Mouse (Mus musculus): ENCODE measurements around the gene 1700023F06Rik.

1700023F06Rik gene

DNA sequence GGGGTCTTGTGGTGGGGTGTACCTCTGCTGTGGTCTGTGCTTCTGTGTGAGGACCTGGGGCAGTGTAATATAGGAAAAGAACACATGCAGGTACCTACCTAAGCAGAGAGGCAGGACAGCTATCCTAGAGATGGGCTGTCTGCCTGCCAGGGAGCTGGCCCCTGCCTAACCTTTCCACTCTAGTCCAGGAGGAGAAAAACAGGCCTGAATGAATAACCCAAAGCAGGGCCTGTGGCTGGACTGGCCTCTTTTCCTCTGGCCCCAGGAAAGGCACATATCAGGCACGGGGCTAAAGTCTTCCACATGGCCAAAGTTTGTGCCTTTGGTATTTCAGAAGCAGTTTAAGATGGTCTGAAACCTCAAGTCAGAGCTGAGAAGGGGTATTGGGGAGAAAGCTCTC is 27.9 kb downstream of the 1700023F06Rik start:
- DNase-seq = no peak

DNA sequence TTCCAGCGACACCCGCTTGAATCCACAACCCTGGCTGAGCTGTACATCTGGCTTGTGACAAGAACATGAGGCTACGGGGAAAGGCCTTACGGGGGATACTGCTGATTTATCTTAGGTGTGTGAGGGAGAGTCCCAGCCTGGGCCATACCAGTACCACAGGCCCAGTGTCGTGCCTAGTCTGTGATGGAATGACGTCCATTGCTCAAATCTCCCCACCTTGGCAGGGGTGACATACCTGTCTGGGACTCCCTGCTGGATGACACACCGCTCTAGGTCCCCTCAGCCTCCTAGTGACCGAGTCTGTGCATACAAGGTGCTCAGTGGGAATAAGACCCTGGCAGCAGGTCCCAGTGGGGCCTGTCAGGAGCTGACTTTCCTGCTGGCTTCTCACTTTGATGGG is 29.6 kb downstream of the 1700023F06Rik start:
- no peak for DNase-seq

DNA sequence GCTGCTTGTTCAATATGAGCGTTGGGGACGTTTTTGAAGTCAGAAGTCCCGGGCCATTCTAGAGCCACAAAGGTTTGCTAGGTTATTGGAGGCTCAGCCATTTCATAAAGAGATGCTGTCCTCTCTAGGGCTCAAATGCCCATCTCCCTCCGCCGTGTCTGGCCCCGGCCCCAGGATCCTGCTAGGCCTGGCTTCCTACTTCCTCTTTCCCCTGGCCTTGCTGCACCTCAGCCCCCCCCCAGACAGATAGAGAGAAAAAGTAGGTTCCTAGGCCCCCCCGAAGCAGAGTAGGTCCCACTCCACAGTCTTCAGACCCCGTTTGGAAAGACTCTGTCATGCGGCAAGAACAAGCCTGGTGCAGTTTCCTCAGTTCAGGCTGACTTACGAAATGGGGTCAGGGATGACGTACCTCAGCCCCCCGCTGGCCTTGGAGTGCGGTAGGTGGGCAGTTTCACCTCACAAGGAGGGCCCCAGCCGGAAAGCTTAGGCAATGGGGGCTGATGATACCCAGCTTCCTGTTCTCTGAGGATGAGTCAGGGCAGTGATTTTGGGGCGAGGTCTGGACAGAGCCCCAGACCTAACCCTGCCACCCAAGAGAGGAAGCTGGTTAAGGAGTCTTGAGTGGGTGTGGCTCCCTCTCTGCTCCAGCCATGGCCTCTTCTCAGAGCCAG is 30.4 kb downstream of the 1700023F06Rik start:
- DNase-seq = no peak

DNA sequence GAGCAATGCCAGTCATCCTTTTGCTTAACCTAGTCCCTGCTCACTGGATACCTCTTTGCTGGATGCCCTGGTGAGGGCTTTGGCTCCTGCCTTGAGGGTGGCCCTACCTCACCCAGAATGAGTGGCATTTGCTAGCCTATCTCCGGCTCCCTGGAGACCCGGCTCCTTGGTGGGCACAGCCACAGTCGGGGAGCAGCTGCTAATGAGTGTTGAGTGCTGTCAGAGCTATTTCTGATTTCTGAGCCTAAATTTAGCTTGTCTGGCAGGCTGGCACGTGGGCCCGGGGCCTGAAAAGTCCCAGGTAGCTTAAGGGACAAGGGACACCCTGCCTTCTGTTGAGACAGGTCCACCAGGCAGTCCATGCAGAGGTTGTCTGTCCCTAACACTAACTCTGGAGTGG is 31.1 kb downstream of the 1700023F06Rik start:
- no peak for DNase-seq

DNA sequence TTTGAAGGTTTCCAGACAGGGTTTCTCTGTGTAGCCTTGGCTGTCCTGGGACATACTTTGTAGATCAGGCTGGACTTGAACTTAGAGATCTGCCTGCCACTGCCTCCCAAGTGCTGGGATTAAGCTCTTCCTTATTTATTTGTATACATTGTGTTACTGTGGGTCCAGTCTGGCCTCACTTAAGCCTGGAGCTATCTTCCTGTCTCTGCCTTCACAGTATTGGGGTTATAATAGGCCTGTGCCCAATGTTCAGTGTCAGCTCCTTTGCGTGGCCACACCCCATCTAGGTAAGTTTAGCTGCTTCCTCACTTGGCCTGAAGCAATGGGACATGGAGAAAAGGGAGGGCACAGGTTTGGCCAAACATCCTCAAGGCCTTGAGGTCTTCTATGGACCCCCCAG is 31.8 kb downstream of the 1700023F06Rik start:
- no peak for DNase-seq

DNA sequence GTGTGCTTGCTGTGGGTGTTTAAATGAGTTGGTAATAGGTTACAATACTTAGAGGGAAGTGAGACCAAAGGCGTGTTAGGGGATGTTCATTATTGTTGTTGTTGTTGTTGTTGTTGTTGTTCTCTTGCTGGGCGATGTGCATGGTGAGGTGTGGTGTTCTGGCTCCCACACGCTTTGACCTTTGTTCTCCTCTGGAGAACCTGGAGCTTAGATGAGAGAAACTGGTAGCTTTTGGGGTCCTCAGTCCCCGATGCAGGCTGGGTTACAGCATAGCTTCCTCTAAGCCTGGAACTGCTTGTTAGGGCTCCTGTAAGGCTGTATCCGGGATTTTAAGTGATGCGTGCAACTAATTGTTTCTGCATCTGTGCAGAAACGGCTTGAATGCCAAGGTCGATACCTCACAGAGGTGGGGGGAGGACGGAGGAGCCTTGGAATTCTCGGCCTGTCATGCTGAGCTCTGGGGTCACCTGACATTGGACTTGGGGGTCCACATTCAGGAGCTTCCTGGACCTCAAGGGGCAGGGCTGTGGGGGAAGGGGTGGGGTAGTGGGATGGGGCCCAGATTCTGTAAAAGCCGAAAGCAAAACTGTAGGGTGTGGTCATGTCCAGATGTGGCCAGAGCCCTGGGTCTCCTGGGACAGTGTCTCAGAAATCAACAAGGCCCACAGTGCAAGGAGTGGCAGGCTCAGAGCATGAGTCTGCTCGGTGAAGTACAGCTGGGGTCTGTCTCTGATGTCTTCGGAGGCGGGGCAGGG is 32.5 kb downstream of the 1700023F06Rik start:
- no peak for DNase-seq

DNA sequence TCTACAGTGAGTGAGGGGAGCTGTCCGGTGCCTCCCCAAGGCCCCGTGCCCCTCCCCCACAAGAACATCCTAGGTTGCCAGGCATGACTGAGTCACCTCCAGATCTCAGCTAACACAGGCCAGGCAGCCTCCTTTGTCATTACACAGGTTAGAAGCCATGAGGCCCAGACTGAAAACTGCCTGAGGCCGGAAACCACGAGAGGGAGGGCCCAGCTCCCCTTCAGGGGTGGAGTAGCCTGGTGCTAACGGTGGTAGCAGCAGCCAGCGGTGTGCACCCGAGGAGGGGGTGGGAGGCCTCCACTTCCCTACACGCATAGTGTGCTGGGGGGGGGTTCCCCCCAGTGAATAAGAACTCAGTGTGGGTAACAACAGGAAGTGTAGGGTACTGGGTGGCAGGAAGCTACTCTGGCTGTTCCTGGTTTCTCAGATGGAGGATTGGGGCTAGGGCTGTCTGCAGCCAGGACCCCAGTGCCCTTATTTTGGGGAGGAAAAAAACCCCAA is 33.4 kb downstream of the 1700023F06Rik start:
- no peak for DNase-seq

DNA sequence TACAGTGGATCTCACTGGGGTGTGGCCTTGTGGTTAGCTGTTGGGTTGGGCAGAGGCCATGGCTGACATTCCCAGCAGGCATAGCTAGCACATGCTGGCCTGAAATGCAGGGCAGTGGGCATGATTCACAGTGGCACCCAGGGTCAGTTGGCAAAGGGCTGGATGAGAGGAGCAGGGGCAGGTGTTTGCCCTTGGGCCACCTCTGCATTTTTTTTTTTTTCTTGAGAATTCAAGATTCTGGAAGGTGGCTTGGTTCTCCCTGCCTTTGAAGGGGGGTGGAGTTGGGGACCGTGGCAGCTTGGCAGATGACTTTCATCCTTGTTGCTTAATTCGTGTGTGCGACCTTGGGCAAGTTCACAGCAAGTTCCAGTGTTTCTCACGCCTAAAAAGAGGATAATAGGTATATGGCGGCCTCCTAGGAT is 33.9 kb downstream of the 1700023F06Rik start:
- DNase-seq = no peak

DNA sequence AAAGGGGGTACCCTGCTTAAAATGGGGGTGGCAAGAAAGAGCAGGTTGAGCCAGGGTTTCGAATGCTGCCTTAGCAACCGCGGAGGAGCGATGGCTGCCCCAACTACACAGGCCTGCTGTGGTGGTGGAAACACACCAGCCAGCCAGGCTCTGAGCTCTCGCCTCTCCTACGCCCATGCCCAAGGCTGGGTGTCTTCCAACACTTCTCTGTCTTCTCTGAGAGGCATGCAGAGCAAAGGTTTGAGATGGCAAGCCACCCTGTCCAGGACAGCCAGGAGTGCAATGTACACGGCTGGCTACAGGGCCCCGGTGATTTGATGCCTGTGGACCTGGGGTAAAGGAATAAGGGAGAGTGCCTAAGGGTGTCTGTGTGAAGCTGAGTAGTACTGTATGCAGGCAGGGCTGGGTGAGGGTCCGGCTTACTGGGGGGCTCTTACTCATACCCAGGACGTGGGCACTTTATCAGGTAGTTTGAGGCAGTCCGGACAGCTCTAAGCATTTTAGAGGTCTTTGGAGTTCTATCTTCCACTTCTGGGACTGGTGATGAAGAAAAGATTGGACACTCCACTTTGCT is 34.5 kb downstream of the 1700023F06Rik start:
- DNase-seq = no peak

DNA sequence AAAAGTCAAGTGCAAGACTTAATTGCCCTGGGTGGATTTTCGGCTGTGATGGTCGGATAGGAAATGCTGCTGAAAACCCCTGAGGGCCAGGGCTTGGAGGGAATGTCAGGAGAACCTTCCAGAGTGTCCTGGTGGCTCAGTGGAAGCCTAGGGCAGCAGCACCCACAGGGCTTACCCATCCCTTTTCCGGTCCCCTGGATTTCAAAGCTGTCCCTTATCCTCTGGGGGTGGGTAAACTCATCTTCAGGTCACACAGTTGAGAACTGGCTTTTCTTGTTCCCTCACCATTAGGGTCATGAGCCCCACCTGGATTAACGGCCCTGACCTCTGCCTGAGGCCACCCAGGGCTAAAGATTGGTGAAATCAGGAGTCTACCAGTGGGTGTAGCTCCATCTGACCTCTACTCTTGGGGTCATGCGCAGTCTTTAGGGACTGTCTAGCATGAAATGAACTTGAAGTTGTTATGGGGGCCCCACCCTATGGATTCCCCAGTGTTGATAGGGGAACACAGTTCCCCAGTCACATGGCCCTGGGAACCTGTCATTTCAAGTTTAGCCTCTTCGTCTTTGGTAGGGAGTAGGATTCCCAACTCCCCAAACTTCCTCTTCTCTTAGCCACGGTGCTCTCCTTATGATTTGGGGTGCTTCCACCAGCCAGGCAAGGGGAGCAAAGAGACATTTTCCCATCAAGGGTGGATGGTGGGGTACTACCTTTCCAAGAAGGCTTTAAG is 35.2 kb downstream of the 1700023F06Rik start:
- DNase-seq = no peak

DNA sequence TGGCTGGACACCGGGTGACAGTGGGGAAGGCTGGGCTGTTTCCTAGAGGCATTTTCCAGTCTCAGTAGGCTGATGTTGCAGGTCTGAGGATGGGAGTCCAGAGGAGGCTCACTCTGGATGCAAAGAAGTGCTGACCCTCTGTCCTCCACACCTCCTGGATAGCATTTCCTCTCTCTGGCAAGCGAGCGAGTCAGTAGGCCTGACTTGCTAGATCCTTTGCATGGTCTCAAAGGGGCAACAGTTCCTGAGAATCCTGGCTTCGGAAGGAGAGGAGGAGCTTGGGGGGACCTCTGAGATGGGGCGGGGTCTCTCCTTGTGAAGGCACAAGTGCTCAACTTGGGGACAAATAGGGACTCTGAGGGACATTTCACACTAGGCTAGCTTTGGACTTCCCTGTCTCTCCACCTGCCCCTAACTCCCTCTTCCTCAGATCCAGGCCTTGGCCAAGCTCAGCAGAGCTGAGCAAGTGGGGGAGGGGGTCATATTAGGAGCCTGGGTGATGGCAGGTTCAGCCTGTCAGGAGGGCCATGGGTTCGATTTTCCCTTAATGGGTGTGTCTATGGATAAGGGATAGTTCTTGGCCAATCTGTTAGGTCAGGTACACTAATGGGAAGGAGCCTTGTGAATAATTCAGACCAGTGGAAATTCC is 35.8 kb downstream of the 1700023F06Rik start:
- DNase-seq = no peak

DNA sequence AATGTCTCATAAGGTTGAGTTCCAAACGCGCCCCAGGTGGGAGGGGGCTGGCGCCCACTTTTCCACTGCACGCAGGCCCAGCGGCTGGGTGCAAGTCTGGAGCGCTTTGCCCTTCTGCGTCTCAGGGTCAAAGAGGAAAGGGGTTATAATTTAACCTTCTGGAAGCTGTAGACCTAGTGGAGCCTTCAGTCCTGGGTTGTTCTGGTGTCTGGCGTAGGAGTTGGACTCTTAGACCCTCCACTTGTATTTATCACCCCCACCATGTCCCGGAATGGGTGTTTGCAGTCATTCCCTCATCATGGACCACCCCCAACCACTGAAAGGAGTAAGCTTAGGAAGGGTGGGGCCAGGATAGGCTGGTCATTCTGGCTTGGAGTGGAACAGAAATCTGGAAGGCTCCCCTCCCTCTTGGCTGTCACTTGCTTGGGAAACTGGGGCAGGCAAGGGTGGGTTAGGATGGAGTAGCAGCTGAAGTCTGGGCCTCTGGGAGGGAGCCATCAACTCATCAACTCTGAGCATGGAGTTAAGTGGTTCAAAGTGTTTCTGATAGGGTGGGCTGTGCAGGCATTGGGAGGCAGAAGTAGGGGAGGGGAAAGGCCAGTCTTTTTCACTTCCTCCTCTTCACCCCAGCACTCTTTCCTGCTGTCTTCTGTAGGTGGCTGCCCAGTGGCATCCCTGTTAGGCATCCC is 36.5 kb downstream of the 1700023F06Rik start:
- DNase-seq = peak in 1 of 2 experiments; percentile 24

DNA sequence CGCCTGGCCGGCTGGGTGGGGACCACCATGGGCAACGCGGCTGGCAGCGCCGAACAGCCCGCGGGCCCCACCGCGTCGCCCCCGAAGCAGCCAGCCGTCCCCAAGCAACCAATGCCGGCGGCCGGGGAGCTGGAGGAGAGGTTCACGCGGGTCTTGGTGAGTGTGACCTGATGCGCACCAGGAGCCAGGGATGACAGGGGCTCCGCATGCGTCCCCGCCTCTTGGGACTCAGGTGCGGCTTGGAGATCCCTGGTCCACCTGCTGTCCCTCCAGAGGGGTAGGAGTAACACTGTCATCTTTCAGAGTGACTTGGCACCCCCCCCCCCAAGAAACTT is 37.1 kb downstream of the 1700023F06Rik start:
- DNase-seq = no peak

DNA sequence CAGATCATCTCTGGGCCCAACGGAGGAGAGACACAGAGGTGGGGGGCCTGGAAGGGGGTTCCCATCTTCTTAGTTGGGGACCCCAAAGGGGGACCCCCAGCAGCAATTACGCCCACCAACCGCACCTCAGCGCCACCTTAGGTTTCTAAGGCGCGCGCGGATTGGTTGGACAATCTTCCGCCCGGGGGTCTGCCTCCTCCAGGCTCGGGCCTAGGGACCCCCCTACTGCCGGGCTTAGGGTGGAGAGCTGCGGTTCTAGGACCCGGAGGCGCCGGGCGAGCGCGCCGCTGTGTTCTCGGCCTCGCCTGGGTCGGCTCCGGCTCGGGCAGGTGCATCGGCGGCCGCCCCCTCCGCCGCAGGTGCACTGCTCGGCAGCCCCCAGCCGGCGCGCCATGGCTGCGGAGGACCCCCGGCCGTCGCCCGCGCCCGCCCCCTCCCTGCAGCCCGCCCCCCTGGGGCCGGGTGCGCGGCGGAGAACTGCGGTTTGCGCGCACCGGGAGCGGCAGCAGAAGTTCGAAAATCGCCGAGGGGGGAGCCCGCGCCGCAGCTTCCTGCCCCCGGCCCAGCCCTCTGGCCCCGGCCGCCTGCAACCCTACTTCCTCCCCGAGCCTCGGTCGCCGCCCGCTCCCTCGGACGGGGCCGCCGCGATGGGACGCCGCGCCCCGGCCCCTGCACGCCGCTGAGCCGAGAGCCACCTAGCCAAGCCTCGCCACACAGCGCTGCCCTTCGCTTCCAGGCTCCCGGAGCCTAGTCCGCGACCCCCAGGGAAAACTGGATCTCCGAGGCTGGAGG is 37.7 kb downstream of the 1700023F06Rik start, which contains the start of gene Fmnl1:
Gene Fmnl1, plus strand, starts transcription at position 614 of the 792 bp plus-strand sequence.
- DNase-seq = peak; percentile 68 to 76

DNA sequence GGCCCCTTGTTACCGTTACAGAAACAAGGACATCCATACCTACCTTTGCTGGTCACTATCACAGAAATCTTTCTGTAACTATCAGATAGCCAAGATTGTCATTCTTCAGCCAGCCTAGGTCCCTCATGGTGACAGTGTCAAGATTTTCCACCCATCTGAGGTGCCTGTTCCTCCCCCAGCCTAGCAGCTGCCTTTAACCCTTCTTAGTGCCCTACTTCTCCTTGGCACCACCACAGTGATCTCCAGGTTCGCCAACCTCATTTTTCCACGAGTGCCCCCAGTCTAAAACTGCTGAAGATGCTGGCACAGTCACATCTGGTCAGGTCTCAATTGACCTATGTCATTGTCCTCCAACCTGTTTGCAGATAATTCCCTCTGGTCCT is 38.3 kb downstream of the 1700023F06Rik start:
- DNase-seq = no peak

DNA sequence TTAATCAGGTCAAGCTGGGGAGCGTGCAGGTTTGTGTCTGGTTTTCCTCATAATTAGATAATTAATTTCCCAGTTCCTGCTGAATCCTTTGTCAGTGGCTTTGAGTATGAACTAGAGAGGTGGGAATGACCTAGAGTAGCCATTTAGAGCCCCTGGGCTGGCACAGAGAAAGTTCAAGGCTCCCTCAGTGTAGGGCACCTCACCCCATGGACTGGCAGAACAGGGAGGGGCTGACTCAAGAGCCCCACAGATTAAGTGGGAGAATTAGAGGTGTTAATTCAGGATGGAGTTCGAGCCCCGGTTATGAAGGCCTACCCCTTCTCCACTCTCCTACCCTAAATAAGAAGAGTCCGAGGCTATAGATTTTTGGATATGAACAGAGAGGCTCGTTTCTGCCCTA is 38.7 kb downstream of the 1700023F06Rik start:
- no peak for DNase-seq

DNA sequence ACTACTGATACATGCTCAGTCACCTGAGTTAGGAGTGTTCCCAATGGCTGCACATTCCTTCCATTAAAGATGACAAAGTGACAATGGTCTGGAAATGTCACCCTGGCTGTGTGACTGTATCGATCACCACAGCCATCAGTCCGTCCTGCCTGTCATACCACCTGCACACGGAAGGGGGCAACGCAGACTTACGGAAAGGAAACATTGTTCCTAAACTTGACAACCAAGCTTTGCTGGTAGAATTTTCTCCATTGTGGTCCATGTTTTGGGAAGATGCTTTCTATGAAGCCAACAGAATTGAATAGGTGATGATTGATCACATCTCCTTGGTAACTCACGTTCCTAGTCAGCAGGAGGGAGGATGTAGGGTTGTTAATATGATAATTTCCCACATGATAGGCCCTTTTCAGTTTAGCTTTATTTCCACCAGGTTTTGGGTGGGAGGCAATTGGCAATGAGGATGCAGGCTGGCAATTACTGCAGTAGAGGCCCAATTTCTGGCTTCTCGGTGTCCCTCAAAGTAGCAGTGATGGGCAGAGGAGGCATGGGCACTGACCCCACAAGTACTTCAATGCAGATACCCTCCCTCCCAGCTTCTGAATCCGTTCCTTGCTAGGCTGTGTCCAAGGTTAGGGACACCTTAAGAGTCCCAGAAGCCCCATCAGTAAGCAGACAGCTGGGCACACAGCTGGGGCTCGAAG is 39.5 kb downstream of the 1700023F06Rik start:
- DNase-seq = peak; percentile 88 to 89

DNA sequence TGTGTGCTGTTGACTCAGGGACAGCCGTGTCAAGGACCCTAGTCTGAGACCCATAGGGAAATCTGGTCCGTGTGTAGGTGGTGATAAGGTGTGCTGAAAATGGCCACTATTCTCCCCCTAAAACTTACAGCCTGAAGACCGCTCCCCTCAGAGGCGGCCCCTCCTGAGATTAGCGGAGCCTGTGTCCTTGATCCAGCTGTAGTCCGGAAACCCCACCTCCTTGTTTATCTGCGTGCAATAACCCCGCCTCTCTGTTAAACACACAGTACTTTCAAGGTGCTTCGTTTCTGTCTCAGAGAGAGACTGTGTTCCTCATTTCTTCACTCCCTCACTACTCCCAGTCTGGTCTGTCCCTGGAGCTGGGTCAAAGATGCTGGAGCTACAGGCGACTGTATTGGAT is 44.0 kb downstream of the 1700023F06Rik start:
- DNase-seq = no peak

DNA sequence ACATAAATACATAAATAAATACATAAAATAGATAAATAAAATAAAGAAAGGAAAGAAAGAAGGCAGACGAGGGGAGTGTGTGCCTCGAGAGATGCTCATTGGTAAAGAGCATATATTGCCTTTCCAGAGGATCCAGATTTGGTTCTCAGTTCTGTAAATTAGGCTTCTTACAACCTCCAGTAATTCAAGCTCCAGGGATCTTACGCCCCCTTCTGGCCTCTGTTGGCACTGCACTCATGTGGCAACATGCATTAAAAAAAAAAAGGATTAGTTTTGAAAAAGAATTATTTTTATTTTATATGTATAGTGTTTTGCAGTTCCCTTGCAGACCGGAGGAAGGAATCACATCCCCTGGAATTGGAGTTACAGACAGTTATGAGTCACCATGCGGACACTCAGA is 46.2 kb downstream of the 1700023F06Rik start:
- peak in 1 of 2 experiments; percentile 63 for DNase-seq

DNA sequence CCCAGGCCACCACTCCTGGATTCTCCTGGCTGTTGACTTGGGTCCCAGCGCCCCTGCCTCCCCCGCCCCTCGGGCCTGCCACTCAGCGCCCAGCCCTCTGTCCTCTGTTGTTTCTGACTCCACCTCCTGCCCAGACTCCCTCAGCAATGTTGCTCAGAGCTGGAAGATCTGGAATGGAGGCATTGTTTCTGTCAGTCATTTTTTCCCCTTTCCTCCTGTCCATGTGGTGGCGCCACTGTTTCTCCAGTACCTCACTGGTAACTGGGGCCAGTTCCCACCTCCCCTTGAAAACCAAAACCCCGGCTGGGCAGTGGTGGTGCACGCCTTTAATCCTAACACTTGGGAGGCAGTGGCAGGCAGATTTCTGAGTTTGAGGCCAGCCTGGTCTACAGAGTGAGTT is 46.9 kb downstream of the 1700023F06Rik start:
- no peak for DNase-seq

DNA sequence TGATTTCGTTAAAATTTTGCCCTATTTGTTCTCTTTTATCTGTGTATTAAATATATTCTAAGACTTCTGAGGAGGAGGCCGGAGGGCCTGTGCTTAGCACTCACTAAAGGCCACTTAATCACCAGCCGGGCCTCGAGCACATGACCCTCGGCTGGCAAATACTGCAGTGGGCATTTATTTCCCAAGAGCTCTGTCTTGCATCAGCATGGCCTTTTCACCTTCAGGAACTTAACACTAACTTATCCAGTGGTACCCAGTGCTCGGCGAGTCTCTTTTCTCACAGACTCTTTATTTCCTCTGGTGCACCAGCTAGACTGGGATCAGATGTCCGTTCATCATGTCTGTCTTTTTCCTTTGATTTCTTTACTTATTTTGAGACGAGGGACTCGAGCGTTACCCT is 47.6 kb downstream of the 1700023F06Rik start:
- DNase-seq = no peak

All from cerebellum, postnatal 10 days (tissue).